Mouse (Mus musculus): ENCODE data around the gene Mymx. TPM values are rescaled to one million over a fixed set of nuclear protein-coding genes. Genes with fewer than 3 reads are reported as not detected.

Mymx gene
- 0.36 and 0.41 TPM in 2 replicates for polyA plus RNA-seq (2015; fragmentation: Nextera tagmentation; extraction: Ambion mirVana)

DNA sequence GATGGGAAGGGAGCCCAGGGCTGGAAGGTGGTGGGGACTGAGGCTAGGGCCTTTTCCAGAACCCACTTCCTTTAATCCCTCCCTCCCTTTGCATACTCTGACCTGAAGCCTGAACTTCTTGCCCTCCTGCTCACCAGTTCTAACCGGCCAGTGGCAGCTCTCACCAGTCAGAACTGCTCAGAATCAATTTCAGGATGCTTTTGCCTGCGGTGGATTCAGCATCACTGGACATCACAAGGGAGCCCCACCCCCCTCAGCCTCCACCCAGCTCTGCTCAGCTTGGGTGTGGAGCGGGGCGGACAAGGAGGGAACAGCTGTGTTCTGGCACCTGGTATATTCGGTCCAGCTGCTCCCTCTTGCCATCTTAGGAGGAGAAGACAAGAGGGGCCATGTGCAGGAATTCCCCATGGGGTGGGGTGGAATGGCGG lies at the start of gene Mymx:
Mymx (minus strand) TSS at position 226 of the 428 bp plus-strand sequence.
- no peak within 1 kb of the TSS for H3K27ac ChIP-seq
- H3K9ac ChIP-seq, result no peak within 1 kb of the TSS
- H3K9me3 ChIP-seq, result no peaks in the 10 kb centered on the region
- H3K27me3 ChIP-seq, result peaks cover 21% of the 10 kb centered on the region
- ATAC-seq (ENCODE audit: borderline replicate concordance, extremely low read depth, low FRiP score, low TSS enrichment), result no peak
- no peak within 1 kb of the TSS; the same call in 1 of the 2 replicates for H3K4me2 ChIP-seq
- H3K4me1 ChIP-seq, result peaks cover 26% of the 10 kb centered on the region
- WGBS, result 54% methylated on average over 6 of the region's 6 CpGs
- no peak within 1 kb of the TSS for H3K4me3 ChIP-seq
- H3K36me3 ChIP-seq, result no peaks in the 10 kb centered on the region

DNA sequence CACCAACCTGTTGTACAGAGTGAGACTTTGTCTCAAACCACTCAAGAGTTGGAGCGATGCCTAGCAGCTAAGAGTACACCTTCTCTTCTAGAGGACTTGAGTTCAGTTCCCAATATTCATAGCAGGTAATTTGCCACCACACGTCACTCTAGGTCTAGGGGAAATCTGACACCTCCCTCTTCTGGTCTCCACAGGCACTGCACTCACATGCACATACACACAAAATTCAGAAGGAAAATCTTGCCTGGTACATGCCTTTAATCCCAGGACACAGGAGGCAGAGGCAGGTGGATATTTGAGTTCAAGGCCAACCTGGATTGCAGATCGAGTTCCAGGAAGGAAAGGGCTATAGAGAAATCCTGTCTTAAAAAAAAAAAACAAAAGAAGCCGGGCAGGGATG lies 42.3 kb upstream of the Mymx start:
- no peak overlapping the region for H3K4me2 ChIP-seq
- no peak for ATAC-seq (ENCODE audit: borderline replicate concordance, extremely low read depth, low FRiP score, low TSS enrichment)
- no peaks in the 10 kb centered on the region for H3K27me3 ChIP-seq
- H3K36me3 ChIP-seq, result no peaks in the 10 kb centered on the region
- H3K9ac ChIP-seq, result no peak overlapping the region
- H3K27ac ChIP-seq, result no peak overlapping the region
- 0 out of 2 replicates have a peak, but pooled peaks cover 3% of the 10 kb centered on the region for H3K4me1 ChIP-seq
- no peaks in the 10 kb centered on the region for H3K9me3 ChIP-seq
- no peak overlapping the region for H3K4me3 ChIP-seq
- 86% methylated on average over 4 of the region's 4 CpGs for WGBS

DNA sequence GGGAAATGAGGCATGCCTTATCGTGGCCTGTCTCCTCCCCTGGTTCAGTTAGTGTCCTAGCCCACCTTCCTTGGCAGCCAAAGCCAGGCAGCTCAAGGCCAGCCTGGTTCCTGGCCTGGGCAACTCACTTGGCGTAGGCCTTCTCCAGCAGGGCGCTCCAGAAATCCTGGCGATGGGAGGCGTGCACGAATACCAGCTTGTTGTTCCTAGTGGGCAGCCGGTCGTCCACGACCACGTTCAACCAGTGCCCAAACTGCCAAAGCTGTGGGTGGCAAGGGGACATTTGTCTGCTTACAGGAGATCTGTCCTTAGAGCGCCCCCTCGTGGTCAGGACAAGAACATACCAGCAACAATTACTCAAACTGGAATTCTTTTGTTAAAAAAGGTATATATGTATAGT lies 40.8 kb upstream of the Mymx start:
- WGBS, result 24% methylated on average over 12 of the region's 12 CpGs

DNA sequence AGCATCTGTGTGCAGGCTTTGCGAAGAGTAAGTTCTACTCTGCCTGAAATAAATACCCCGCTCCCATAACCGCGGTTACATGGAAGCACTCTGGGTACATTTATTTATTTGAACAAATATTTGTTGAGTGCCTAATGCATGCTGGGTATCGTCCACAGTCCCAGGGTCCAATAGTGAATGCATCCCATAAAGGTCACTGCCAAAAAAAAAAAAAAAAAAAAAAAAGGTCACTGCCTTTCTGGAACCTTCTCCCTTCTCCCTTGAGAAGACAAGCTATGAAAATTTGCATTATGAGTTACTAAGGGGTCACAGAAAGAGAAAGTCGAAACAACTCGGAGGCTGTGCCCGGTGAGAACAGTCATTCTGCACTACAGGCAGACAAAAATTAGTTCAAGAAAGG lies 40.1 kb upstream of the Mymx start:
- Histone ChIP-seq H3K27ac (no peak overlapping the region), H3K9ac (no peak overlapping the region), H3K4me2 (no peak overlapping the region), H3K36me3 (no peaks in the 10 kb centered on the region), H3K4me1 (0 out of 2 replicates have a peak, but pooled peaks cover 3% of the 10 kb centered on the region), H3K27me3 (no peaks in the 10 kb centered on the region), H3K4me3 (no peak overlapping the region), H3K9me3 (no peaks in the 10 kb centered on the region)
- WGBS, result 81% methylated on average over 8 of the region's 8 CpGs
- no peak for ATAC-seq (ENCODE audit: borderline replicate concordance, extremely low read depth, low FRiP score, low TSS enrichment)

More for the DNA sequence above, 40.8 kb upstream of the Mymx start:
- no peak overlapping the region for H3K9ac ChIP-seq
- no peaks in the 10 kb centered on the region for H3K9me3 ChIP-seq
- no peak for ATAC-seq (ENCODE audit: borderline replicate concordance, extremely low read depth, low FRiP score, low TSS enrichment)
- no peak overlapping the region for H3K4me3 ChIP-seq
- no peaks in the 10 kb centered on the region for H3K36me3 ChIP-seq
- no peak overlapping the region for H3K27ac ChIP-seq
- no peaks in the 10 kb centered on the region for H3K27me3 ChIP-seq
- H3K4me1 ChIP-seq, result 0 out of 2 replicates have a peak, but pooled peaks cover 3% of the 10 kb centered on the region
- H3K4me2 ChIP-seq, result no peak overlapping the region

DNA sequence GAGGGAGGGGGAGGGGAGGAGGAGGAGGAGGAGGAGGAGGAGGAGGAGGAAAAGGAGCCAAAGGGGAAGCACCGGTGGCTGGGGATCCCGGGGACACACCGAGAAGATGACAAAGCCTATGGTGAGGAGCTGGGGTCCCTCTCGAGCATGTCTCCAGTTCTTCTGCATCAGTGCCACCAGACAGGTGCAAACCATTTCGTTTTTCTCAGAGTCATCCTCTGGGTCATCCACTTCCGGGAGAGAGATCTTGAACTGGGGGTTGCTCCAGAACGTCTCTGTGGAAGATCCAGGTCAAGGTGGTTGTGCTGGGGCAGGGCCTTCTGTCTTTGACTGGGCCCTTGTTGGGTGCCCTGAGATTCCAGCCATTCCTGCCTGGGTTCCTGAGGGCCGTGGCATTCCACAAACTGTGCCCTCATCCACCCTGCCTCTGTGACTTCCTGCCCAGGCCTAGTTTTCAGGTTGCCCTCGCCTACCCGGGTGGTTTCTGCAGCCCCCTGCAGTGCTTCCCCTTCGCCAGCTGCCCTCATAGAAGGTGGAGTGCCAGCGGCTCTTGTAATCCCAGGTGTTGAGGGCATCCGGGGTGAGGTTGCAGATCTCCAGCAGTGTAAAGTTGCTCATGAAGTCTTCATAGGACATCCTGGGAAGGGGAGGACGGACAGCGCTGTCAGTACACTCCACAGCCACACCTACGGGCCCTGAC lies 36.8 kb upstream of the Mymx start:
- Histone ChIP-seq H3K9me3 (no peaks in the 10 kb centered on the region), H3K27me3 (no peaks in the 10 kb centered on the region), H3K9ac (no peak overlapping the region), H3K4me3 (no peak overlapping the region), H3K27ac (no peak overlapping the region), H3K4me1 (0 out of 2 replicates have a peak, but pooled peaks cover 3% of the 10 kb centered on the region), H3K36me3 (no peaks in the 10 kb centered on the region), H3K4me2 (no peak overlapping the region)
- WGBS, result 68% methylated on average over 16 of the region's 16 CpGs
- ATAC-seq (ENCODE audit: borderline replicate concordance, extremely low read depth, low FRiP score, low TSS enrichment), result no peak

DNA sequence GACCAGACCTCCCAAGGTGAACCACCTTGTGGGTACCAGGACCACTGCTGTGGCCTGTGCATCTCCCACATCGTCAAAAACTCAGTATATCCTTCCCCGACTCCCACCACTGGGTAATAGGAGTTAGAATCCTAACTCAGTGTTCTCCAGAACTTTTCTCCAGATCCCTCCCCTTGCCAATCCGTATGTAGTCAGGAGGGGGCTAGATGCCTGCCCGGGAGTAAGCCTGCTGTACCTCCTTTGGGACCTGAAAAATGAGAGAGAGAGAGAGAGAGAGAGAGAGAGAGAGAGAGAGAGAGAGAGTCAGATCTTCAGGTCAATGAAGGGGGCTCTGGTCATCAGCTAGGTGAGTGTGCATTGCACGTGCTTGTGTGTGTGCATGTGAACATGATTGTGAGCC lies 32.1 kb upstream of the Mymx start:
- Histone ChIP-seq H3K4me2 (no peak overlapping the region), H3K9ac (no peak overlapping the region), H3K36me3 (no peaks in the 10 kb centered on the region), H3K9me3 (no peaks in the 10 kb centered on the region), H3K4me3 (no peak overlapping the region), H3K4me1 (peaks cover 18% of the 10 kb centered on the region), H3K27ac (no peak overlapping the region), H3K27me3 (no peaks in the 10 kb centered on the region; the same call in 1 of the 2 replicates)
- 72% methylated on average over 5 of the region's 5 CpGs for WGBS
- ATAC-seq (ENCODE audit: borderline replicate concordance, extremely low read depth, low FRiP score, low TSS enrichment), result no peak

DNA sequence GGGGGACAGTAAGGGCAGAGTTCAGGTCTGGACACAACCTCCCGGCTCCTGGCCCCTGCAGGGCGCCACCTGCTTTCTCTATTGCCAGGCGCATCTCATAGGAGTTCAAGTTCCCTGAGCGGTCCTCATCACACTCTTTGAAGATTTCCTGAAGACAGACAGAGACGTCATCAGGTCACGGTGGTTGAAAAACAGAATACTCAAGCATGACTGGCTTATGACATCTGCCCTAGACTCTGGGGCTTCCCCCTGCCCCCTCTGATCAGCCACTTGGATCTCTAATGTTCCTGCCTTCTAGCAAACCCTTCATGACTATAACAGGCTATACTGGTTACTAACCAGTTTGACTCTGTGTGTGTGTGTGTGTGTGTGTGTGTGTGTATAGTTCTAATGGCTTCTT lies 30.0 kb upstream of the Mymx start:
- ATAC-seq (ENCODE audit: borderline replicate concordance, extremely low read depth, low FRiP score, low TSS enrichment), result no peak
- H3K27me3 ChIP-seq, result no peaks in the 10 kb centered on the region; the same call in 1 of the 2 replicates
- H3K4me1 ChIP-seq, result peaks cover 30% of the 10 kb centered on the region
- H3K27ac ChIP-seq, result no peak overlapping the region
- H3K4me3 ChIP-seq, result no peak overlapping the region
- no peaks in the 10 kb centered on the region for H3K9me3 ChIP-seq
- 69% methylated on average over 6 of the region's 6 CpGs for WGBS
- no peak overlapping the region for H3K9ac ChIP-seq
- no peak overlapping the region for H3K4me2 ChIP-seq
- H3K36me3 ChIP-seq, result no peaks in the 10 kb centered on the region

DNA sequence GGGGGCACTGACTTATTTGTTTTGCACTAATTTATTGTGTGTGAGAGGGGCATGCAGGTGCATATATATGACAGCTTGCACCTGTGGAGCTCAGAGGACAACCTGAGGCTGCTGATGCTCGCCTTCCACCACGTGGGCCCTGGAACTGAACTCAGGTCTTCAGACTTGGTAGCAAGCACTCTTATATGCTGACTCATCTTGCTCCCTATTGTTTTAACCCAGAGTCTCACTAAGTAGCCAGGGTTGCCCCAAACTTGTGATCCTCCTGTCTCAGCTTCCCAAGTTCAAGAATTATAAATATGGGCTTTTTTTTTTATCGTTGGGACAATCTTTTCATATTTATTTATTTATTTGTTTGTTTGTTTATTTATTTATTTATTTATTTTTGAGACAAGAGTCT lies 29.1 kb upstream of the Mymx start:
- no peaks in the 10 kb centered on the region for H3K9me3 ChIP-seq
- 52% methylated on average over 3 of the region's 3 CpGs for WGBS

DNA sequence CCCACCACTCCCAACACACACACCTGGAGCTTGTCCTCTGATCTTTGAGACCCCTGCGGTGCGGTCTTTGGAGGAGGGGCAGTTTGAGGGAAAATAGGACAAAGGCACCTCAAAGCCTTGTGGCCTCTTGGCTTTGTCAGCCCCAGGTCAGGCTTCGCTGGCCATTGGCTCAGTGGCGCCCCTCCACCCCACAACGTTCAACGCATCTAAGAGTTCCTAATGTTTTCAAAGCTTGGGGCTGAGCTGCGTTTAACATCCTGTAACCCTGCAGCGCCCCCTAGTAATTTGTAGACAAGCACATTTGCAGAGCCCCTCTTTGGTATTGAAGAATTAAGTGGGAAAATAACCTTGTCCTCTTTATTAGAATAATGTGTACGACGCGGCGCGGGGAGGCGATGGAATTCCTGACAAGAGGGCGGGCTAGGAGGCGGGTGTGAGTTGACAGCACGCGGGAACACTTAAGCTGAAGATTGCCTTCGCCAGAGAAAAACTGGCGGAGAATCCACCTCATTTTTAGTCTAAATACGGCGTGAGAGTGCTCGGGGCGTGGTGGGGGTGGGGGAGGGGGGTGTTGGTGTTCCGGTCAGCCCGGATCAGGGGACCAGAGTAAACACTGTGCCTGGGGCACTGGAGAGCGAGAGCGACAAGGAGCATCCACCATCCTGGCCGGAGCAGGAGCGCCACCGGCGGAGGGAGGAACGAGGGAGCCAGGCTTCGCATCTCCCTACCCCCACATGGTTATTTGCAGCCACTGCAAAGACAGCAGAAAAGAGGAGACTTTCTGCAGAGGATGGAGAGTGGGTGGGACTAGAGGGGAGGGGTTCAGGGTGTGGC lies 28.2 kb upstream of the Mymx start:
- ATAC-seq (ENCODE audit: borderline replicate concordance, extremely low read depth, low FRiP score, low TSS enrichment), result peak; percentile 69
- H3K27ac ChIP-seq, result peak overlapping the region; percentile 79
- whole genome bisulfite sequencing, result 2% methylated on average over 34 of the region's 34 CpGs
- no peaks in the 10 kb centered on the region for H3K36me3 ChIP-seq
- no peaks in the 10 kb centered on the region; the same call in 1 of the 2 replicates for H3K27me3 ChIP-seq
- peaks cover 36% of the 10 kb centered on the region for H3K4me1 ChIP-seq
- H3K9me3 ChIP-seq, result no peaks in the 10 kb centered on the region
- H3K9ac ChIP-seq, result peak overlapping the region; percentile 38; the same call in 1 of the 2 replicates
- H3K4me3 ChIP-seq, result peak overlapping the region; percentile 35
- peak overlapping the region; percentile 74 for H3K4me2 ChIP-seq

More for the DNA sequence above, 29.1 kb upstream of the Mymx start:
- H3K4me3 ChIP-seq, result no peak overlapping the region
- no peaks in the 10 kb centered on the region; the same call in 1 of the 2 replicates for H3K27me3 ChIP-seq
- H3K27ac ChIP-seq, result no peak overlapping the region
- peaks cover 36% of the 10 kb centered on the region for H3K4me1 ChIP-seq
- no peak for ATAC-seq (ENCODE audit: borderline replicate concordance, extremely low read depth, low FRiP score, low TSS enrichment)
- no peak overlapping the region; the same call in 1 of the 2 replicates for H3K4me2 ChIP-seq
- H3K9ac ChIP-seq, result no peak overlapping the region
- H3K36me3 ChIP-seq, result no peaks in the 10 kb centered on the region

DNA sequence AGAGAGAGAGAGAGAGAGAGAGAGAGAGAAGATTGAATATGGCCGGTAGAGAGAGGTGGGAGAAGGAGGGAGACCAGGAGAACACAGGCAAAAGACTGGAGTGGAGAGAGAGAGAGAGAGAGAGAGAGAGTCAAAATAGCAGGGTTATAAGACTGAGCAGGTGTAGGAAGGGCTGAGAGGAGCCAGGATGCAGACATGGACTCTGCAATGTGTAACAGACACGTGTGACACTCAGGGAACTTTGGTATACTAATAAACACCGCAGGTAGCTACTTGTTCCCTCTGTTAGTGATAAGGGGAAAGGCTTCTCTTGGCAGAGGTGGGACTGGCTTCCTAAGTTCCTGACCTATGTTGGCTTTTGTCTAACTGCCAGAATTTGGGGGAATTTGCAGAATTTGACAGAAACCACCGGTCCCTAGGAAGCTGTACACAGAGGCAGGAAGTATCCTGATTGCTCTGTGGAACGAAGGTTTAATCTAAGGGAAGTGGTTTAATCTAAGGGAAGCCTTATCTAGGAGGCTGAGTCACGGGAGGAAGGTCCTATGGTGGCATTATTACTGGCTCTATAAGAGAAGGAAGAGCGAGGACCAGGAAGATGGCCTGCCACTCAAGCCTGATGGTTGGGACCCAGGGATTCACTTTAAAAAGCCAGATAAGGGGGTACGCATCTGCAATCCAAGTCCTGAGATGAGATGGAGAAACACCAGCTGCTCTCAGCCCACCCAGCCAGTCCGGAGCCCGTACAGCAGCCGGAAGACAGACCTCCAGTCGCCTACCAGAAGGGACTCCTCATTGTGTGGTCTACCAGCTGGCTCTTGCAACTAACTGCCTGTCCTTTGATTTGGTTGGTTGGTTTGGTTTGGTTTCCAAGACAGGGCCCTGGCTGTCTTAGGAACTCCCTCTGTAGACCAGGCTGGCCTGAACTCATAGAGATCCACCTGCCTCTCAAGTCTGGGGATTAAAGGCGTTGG lies 27.3 kb upstream of the Mymx start:
- 35% methylated on average over 13 of the region's 13 CpGs for WGBS

DNA sequence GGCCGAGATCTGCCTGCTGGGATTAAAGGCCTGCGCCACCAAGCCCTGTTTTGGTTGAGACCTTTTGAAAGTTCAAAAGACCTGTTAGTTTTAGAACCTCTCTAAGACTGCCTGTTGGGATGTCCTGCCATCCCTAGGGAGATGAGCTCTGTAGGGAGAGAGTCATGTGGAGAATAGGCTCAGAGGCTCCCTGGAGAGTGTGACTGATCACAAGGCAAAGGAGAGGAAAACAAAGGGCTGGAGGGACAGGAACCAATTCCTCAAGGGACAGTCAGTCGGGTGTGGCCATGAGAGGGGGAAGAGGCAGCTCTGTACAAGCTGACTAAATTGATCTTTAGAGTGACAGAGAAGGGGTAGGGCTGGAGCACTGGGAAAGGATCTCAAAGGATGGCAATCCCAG lies 26.3 kb upstream of the Mymx start:
- WGBS, result 47% methylated on average over 3 of the region's 3 CpGs
- Histone ChIP-seq H3K4me3 (no peak overlapping the region), H3K36me3 (no peaks in the 10 kb centered on the region), H3K27ac (peak overlapping the region; percentile 21), H3K4me1 (peaks cover 36% of the 10 kb centered on the region), H3K9ac (no peak overlapping the region), H3K27me3 (no peaks in the 10 kb centered on the region; the same call in 1 of the 2 replicates), H3K9me3 (no peaks in the 10 kb centered on the region), H3K4me2 (no peak overlapping the region)
- ATAC-seq (ENCODE audit: borderline replicate concordance, extremely low read depth, low FRiP score, low TSS enrichment), result no peak

More for the DNA sequence above, 27.3 kb upstream of the Mymx start:
- Histone ChIP-seq H3K9ac (no peak overlapping the region), H3K27me3 (no peaks in the 10 kb centered on the region; the same call in 1 of the 2 replicates), H3K27ac (peak overlapping the region; percentile 79), H3K4me1 (peaks cover 36% of the 10 kb centered on the region), H3K36me3 (no peaks in the 10 kb centered on the region), H3K9me3 (no peaks in the 10 kb centered on the region), H3K4me2 (peak overlapping the region; percentile 74), H3K4me3 (peak overlapping the region; percentile 35; the same call in 1 of the 2 replicates)
- peak; percentile 72; the same call in 1 of the 2 replicates for ATAC-seq (ENCODE audit: borderline replicate concordance, extremely low read depth, low FRiP score, low TSS enrichment)
